Mouse (Mus musculus): ENCODE measurements around the gene Nxn.
"Not testable (repeated sequence)": the region's sequence is repeated elsewhere in the genome, so short reads cannot be mapped to it uniquely, and the experiment has no call there.

Gene Nxn

GRCm38 (mm10) chr11:76255431-76256001 lies 143.4 kb downstream of the Nxn start:
- DNase-seq: no peak

GRCm38 (mm10) chr11:76253918-76254264 lies 145.0 kb downstream of the Nxn start:
- no peak for DNase-seq

GRCm38 (mm10) chr11:76253145-76253917 lies 145.6 kb downstream of the Nxn start:
- DNase-seq: peak; percentile 90

- no peak for DNase-seq
Observed at GRCm38 (mm10) chr11:76252036-76252435, 146.9 kb downstream of the Nxn start.

- no peak for DNase-seq
Observed at GRCm38 (mm10) chr11:76247239-76247638, 151.7 kb downstream of the Nxn start.

- DNase-seq: no peak
Observed at GRCm38 (mm10) chr11:76246439-76246838, 152.5 kb downstream of the Nxn start.

GRCm38 (mm10) chr11:76243811-76244546 lies 155.0 kb downstream of the Nxn start:
- DNase-seq: no peak

- DNase-seq: peak; percentile 94
Observed at GRCm38 (mm10) chr11:76242901-76243810, 155.8 kb downstream of the Nxn start, which contains the start of the genes Mrm3 and Glod4. Gene Mrm3 (plus strand): TSS chr11:76243715. Gene Glod4 (minus strand): TSS chr11:76243725.

- no peak for DNase-seq
Observed at GRCm38 (mm10) chr11:76239750-76240149, 159.2 kb downstream of the Nxn start.

GRCm38 (mm10) chr11:76236136-76236535 lies 162.8 kb downstream of the Nxn start:
- DNase-seq: no peak

GRCm38 (mm10) chr11:76225051-76225450 lies 173.9 kb downstream of the Nxn start:
- no peak for DNase-seq

GRCm38 (mm10) chr11:76224631-76225030 lies 174.3 kb downstream of the Nxn start:
- no peak for DNase-seq

GRCm38 (mm10) chr11:76217390-76217800 lies 181.5 kb downstream of the Nxn start, which contains the start of the genes Dbil5 and Gemin4:
Gene Dbil5 (plus strand): TSS chr11:76217608.
Gene Gemin4 (minus strand): TSS chr11:76217664.
- peak; percentile 100 for DNase-seq

GRCm38 (mm10) chr11:76216681-76217389 lies 182.1 kb downstream of the Nxn start:
- DNase-seq: no peak

- DNase-seq: no peak
Observed at GRCm38 (mm10) chr11:76216049-76216540, 182.8 kb downstream of the Nxn start.

- DNase-seq: no peak
Observed at GRCm38 (mm10) chr11:76215011-76215410, 183.9 kb downstream of the Nxn start.

GRCm38 (mm10) chr11:76213841-76214240 lies 185.1 kb downstream of the Nxn start:
- DNase-seq: no peak

GRCm38 (mm10) chr11:76211595-76211994 lies 187.3 kb downstream of the Nxn start:
- not testable (repeated sequence) for DNase-seq

- no peak for DNase-seq
Observed at GRCm38 (mm10) chr11:76210228-76210985, 188.5 kb downstream of the Nxn start.
